Mouse (Mus musculus) bone marrow, adult 2 months (tissue): ENCODE data around the gene Sohlh2.

ENCODE experiments used
- CTCF ChIP-seq: fragments of 200-500 bp; IDR thresholded peaks from 2 replicates; pipeline ENCODE4 v1.5.1; 2011; ENCODE audit warnings: low read length, control low read depth; ENCODE audit not compliant: control insufficient read depth, insufficient read depth
- POLR2A ChIP-seq: fragments of 200-500 bp; IDR thresholded peaks from 2 replicates; pipeline ENCODE4 v1.6.1; 2011; ENCODE audit warnings: low read depth, mild to moderate bottlenecking, control low read depth, low read length, borderline replicate concordance; ENCODE audit not compliant: control insufficient read depth

GRCm38 (mm10) chr3:55222502-55222901 is 40.7 kb downstream of the Sohlh2 start:
- TF ChIP-seq CTCF = no peak
- TF ChIP-seq POLR2A = no peak
